Mouse (Mus musculus): ENCODE measurements around the gene Pecam1. TPM values are rescaled to one million over a fixed set of nuclear protein-coding genes. Genes with fewer than 3 reads are reported as not detected.

The Pecam1 gene
- total and polyA plus RNA-seq, 2 experiments from 2014 or later, result 63.2 to 126 TPM

DNA sequence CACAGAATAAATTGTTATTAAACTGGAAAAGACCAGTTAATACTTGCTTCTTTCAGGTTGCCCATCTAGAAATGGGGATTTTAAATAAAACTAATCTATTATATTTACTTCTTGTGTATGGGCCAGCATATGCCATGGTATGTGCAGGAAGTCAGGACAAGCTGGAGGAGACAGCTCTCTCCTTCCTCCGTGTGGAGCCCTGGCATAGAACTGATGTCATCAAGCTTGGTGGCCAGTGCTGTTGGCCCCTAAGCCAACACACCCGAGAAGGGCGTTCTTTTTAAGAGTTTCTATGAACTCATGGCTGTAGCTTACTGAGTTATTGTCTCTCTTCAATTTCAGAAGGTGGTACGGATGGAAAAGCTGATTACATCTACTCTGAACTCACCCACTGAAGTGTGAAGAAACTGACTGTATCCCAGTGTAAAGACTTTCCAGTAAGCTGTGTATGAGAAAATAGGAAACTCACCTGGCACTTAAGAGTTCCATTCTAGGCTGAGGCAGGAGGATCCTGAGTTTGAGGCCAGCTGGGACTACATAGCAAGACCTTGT is 16.3 kb upstream of the Pecam1 start:
- WGBS, result 86% methylated on average over 4 of the region's 4 CpGs
- DNase-seq (ENCODE audit: low spot score) (no peak), ATAC-seq (ENCODE audit: insufficient read depth, low read depth) (no peak)
- no peak overlapping the region for H3K4me2 ChIP-seq (ENCODE audit: low read depth, low read length)
- peaks cover 5% of the 10 kb centered on the region for H3K4me1 ChIP-seq (ENCODE audit: control insufficient read depth, insufficient read depth)
- no peak overlapping the region for H3K4me3 ChIP-seq (ENCODE audit: low read depth, low read length)
- no peaks in the 10 kb centered on the region for H3K27me3 ChIP-seq (ENCODE audit: control insufficient read depth, insufficient read depth, low read length)
- no peak overlapping the region for H3K9ac ChIP-seq (replicated peaks; ENCODE audit: low read depth, low read length)
- H3K36me3 ChIP-seq (replicated peaks; ENCODE audit: control insufficient read depth, insufficient read depth, low read length), result peaks cover 44% of the 10 kb centered on the region
- no peak overlapping the region for H3K27ac ChIP-seq (ENCODE audit: low read depth)
- H3K9me3 ChIP-seq (replicated peaks; ENCODE audit: control insufficient read depth, low read length), result no peaks in the 10 kb centered on the region; the same call in 1 of the 2 replicates
- TF ChIP-seq EP300 (IDR thresholded peaks at IDR 0.05; ENCODE audit: low read depth), result no peak
- TF ChIP-seq CTCF (IDR thresholded peaks at IDR 0.05; ENCODE audit: low read depth), result no peak

- Histone ChIP-seq H3K36me3 (replicated peaks; ENCODE audit: control insufficient read depth, insufficient read depth, low read length) (peaks cover 17% of the 10 kb centered on the region), H3K4me2 (ENCODE audit: low read depth, low read length) (no peak overlapping the region), H3K27me3 (ENCODE audit: control insufficient read depth, insufficient read depth, low read length) (no peaks in the 10 kb centered on the region), H3K9ac (replicated peaks; ENCODE audit: low read depth, low read length) (no peak overlapping the region), H3K9me3 (replicated peaks; ENCODE audit: control insufficient read depth, low read length) (no peaks in the 10 kb centered on the region; the same call in 1 of the 2 replicates), H3K4me3 (ENCODE audit: low read depth, low read length) (no peak overlapping the region), H3K4me1 (ENCODE audit: control insufficient read depth, insufficient read depth) (peaks cover 7% of the 10 kb centered on the region), H3K27ac (ENCODE audit: low read depth) (peak overlapping the region; percentile 69)
- WGBS, result 60% methylated on average over 9 of the region's 9 CpGs
- TF ChIP-seq EP300 (IDR thresholded peaks at IDR 0.05; ENCODE audit: low read depth) (no peak), CTCF (IDR thresholded peaks at IDR 0.05; ENCODE audit: low read depth) (no peak)
- DNase-seq (ENCODE audit: low spot score) (no peak), ATAC-seq (ENCODE audit: insufficient read depth, low read depth) (no peak)
Measured at GRCm38 (mm10) chr11:106762800-106763185, 12.4 kb upstream of the Pecam1 start.

- Histone ChIP-seq H3K9me3 (replicated peaks; ENCODE audit: control insufficient read depth, low read length) (no peaks in the 10 kb centered on the region), H3K9ac (replicated peaks; ENCODE audit: low read depth, low read length) (no peak overlapping the region), H3K4me1 (ENCODE audit: control insufficient read depth, insufficient read depth) (peaks cover 7% of the 10 kb centered on the region), H3K27ac (ENCODE audit: low read depth) (peak overlapping the region; percentile 69), H3K27me3 (ENCODE audit: control insufficient read depth, insufficient read depth, low read length) (no peaks in the 10 kb centered on the region), H3K36me3 (replicated peaks; ENCODE audit: control insufficient read depth, insufficient read depth, low read length) (peaks cover 13% of the 10 kb centered on the region), H3K4me3 (ENCODE audit: low read depth, low read length) (no peak overlapping the region), H3K4me2 (ENCODE audit: low read depth, low read length) (no peak overlapping the region)
- no peak for TF ChIP-seq CTCF (IDR thresholded peaks at IDR 0.05; ENCODE audit: low read depth)
- WGBS, result 9% methylated on average over 5 of the region's 5 CpGs
- ATAC-seq (ENCODE audit: insufficient read depth, low read depth) (peak; percentile 75), DNase-seq (ENCODE audit: low spot score) (peak; percentile 48)
Measured at GRCm38 (mm10) chr11:106762139-106762799, 11.8 kb upstream of the Pecam1 start.

GRCm38 (mm10) chr11:106760511-106760910 is 10.1 kb upstream of the Pecam1 start:
- Histone ChIP-seq H3K9ac (replicated peaks; ENCODE audit: low read depth, low read length) (no peak overlapping the region), H3K27ac (ENCODE audit: low read depth) (no peak overlapping the region), H3K27me3 (ENCODE audit: control insufficient read depth, insufficient read depth, low read length) (no peaks in the 10 kb centered on the region), H3K4me2 (ENCODE audit: low read depth, low read length) (no peak overlapping the region), H3K4me3 (ENCODE audit: low read depth, low read length) (no peak overlapping the region), H3K4me1 (ENCODE audit: control insufficient read depth, insufficient read depth) (peaks cover 7% of the 10 kb centered on the region), H3K9me3 (replicated peaks; ENCODE audit: control insufficient read depth, low read length) (no peaks in the 10 kb centered on the region), H3K36me3 (replicated peaks; ENCODE audit: control insufficient read depth, insufficient read depth, low read length) (no peaks in the 10 kb centered on the region)
- 79% methylated on average over 5 of the region's 5 CpGs for WGBS
- no peak for TF ChIP-seq CTCF (IDR thresholded peaks at IDR 0.05; ENCODE audit: low read depth)
- no peak for TF ChIP-seq EP300 (IDR thresholded peaks at IDR 0.05; ENCODE audit: low read depth)
- DNase-seq (ENCODE audit: low spot score) (no peak), ATAC-seq (ENCODE audit: insufficient read depth, low read depth) (no peak)

- no peak overlapping the region for H3K9ac ChIP-seq (replicated peaks; ENCODE audit: low read depth, low read length)
- no peak overlapping the region for H3K27ac ChIP-seq (ENCODE audit: low read depth)
- no peak overlapping the region for H3K4me3 ChIP-seq (ENCODE audit: low read depth, low read length)
- no peaks in the 10 kb centered on the region for H3K36me3 ChIP-seq (replicated peaks; ENCODE audit: control insufficient read depth, insufficient read depth, low read length)
- H3K4me1 ChIP-seq (ENCODE audit: control insufficient read depth, insufficient read depth), result peaks cover 7% of the 10 kb centered on the region
- no peaks in the 10 kb centered on the region for H3K9me3 ChIP-seq (replicated peaks; ENCODE audit: control insufficient read depth, low read length)
- WGBS, result 95% methylated on average over 3 of the region's 3 CpGs
- TF ChIP-seq EP300 (IDR thresholded peaks at IDR 0.05; ENCODE audit: low read depth) (no peak), CTCF (IDR thresholded peaks at IDR 0.05; ENCODE audit: low read depth) (no peak)
- H3K4me2 ChIP-seq (ENCODE audit: low read depth, low read length), result no peak overlapping the region
- DNase-seq (ENCODE audit: low spot score), result no peak
- no peak for ATAC-seq (ENCODE audit: insufficient read depth, low read depth)
- H3K27me3 ChIP-seq (ENCODE audit: control insufficient read depth, insufficient read depth, low read length), result no peaks in the 10 kb centered on the region
Measured at GRCm38 (mm10) chr11:106759028-106759427, 8.6 kb upstream of the Pecam1 start.

GRCm38 (mm10) chr11:106755583-106755982 is 5.2 kb upstream of the Pecam1 start:
- DNase-seq (ENCODE audit: low spot score), result no peak
- no peak overlapping the region for H3K27ac ChIP-seq (ENCODE audit: low read depth)
- H3K9me3 ChIP-seq (replicated peaks; ENCODE audit: control insufficient read depth, low read length), result no peaks in the 10 kb centered on the region
- TF ChIP-seq CTCF (IDR thresholded peaks at IDR 0.05; ENCODE audit: low read depth) (no peak), EP300 (IDR thresholded peaks at IDR 0.05; ENCODE audit: low read depth) (no peak)
- H3K27me3 ChIP-seq (ENCODE audit: control insufficient read depth, insufficient read depth, low read length), result no peaks in the 10 kb centered on the region
- H3K4me3 ChIP-seq (ENCODE audit: low read depth, low read length), result no peak overlapping the region
- no peaks in the 10 kb centered on the region for H3K4me1 ChIP-seq (ENCODE audit: control insufficient read depth, insufficient read depth)
- no peak overlapping the region for H3K4me2 ChIP-seq (ENCODE audit: low read depth, low read length)
- no peak overlapping the region for H3K9ac ChIP-seq (replicated peaks; ENCODE audit: low read depth, low read length)
- ATAC-seq (ENCODE audit: insufficient read depth, low read depth), result no peak
- no peaks in the 10 kb centered on the region for H3K36me3 ChIP-seq (replicated peaks; ENCODE audit: control insufficient read depth, insufficient read depth, low read length)
- WGBS, result 30% methylated on average over 5 of the region's 5 CpGs
